Mouse (Mus musculus): ENCODE results near the gene Agtrap. TPM values are rescaled to one million over a fixed set of nuclear protein-coding genes. Genes with fewer than 3 reads are reported as not detected.
A peak's percentile ranks its signal among the peaks of the same experiment; 100 is the strongest.
"Not testable (repeated sequence)": the region's sequence is repeated elsewhere in the genome, so short reads cannot be mapped to it uniquely, and the experiment has no call there.

Agtrap gene
- polyA plus RNA-seq, 1 experiment from 2014 or later, result 7.0 TPM

GRCm38 (mm10) chr4:148128241-148128640, 40.4 kb upstream of the Agtrap start:
- DNase-seq (ENCODE audit: low spot score) (no peak), ATAC-seq (replicated peaks; ENCODE audit: insufficient number of reproducible peaks, low FRiP score, low TSS enrichment, low read depth) (no peak)
- no peaks in the 10 kb centered on the region for H3K36me3 ChIP-seq (replicated peaks; ENCODE audit: control insufficient read depth, insufficient read depth, low read depth, low read length)
- WGBS, result 54% methylated on average over 1 of the region's 1 CpGs
- H3K27ac ChIP-seq (replicated peaks; ENCODE audit: low read depth, low read length), result no peak overlapping the region
- no peak overlapping the region for H3K4me3 ChIP-seq (ENCODE audit: low read depth, low read length)
- peaks cover 3% of the 10 kb centered on the region; the same call in 1 of the 2 replicates for H3K4me1 ChIP-seq (ENCODE audit: control insufficient read depth, insufficient read depth, low read length)
- H3K27me3 ChIP-seq (ENCODE audit: control insufficient read depth, insufficient read depth, low read length), result peaks cover 19% of the 10 kb centered on the region
- no peak overlapping the region for H3K4me2 ChIP-seq (ENCODE audit: low read depth, low read length)
- H3K9ac ChIP-seq (replicated peaks; ENCODE audit: low read length), result no peak overlapping the region
- no peaks in the 10 kb centered on the region for H3K9me3 ChIP-seq (replicated peaks; ENCODE audit: control insufficient read depth, low read length)

GRCm38 (mm10) chr4:148122694-148123066, 34.8 kb upstream of the Agtrap start:
- H3K9ac ChIP-seq (replicated peaks; ENCODE audit: low read length), result no peak overlapping the region
- H3K36me3 ChIP-seq (replicated peaks; ENCODE audit: control insufficient read depth, insufficient read depth, low read depth, low read length), result no peaks in the 10 kb centered on the region
- no peak overlapping the region for H3K4me2 ChIP-seq (ENCODE audit: low read depth, low read length)
- DNase-seq (ENCODE audit: low spot score) (peak; percentile 53), ATAC-seq (replicated peaks; ENCODE audit: insufficient number of reproducible peaks, low FRiP score, low TSS enrichment, low read depth) (no peak)
- no peak overlapping the region for H3K27ac ChIP-seq (replicated peaks; ENCODE audit: low read depth, low read length)
- H3K9me3 ChIP-seq (replicated peaks; ENCODE audit: control insufficient read depth, low read length), result no peaks in the 10 kb centered on the region
- H3K4me1 ChIP-seq (ENCODE audit: control insufficient read depth, insufficient read depth, low read length), result peaks cover 3% of the 10 kb centered on the region; the same call in 1 of the 2 replicates
- no peak overlapping the region for H3K4me3 ChIP-seq (ENCODE audit: low read depth, low read length)
- no peaks in the 10 kb centered on the region for H3K27me3 ChIP-seq (ENCODE audit: control insufficient read depth, insufficient read depth, low read length)
- WGBS, result 67% methylated on average over 3 of the region's 3 CpGs

DNA sequence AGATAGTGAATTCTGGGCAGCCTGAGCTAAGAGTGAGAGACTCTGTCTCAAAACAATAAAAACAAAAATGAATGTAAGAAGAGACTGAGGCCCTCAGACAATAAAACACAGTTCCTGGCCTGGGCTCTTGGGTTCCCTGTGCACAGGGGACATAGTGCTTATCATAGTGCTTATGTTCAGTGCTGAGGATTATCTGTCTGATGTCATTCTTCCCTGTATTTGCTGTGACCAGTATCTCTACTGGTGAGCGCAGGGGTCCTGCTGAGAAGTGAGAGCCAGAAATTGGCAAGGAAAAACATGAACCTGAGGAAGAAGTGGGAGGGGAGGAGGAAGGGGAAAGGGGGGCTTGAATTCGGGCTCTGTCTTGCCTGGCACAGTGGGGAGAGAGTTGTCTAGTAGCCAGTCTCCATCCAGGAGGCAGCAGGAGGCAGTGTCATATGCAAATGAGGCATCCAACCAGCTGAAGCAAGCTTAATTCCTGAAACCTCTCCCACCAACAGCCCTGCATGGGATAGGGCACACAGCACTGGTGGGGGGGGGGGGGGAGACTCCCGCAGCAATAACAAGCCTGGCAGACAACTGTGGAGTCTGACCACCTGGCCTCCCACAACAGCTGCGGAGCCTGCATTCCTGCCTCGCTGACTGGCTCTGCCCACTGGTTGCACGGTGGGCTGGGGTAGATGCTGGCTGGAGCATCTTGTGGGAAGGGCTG, 34.3 kb upstream of the Agtrap start:
- H3K9ac ChIP-seq (replicated peaks; ENCODE audit: low read length), result no peak overlapping the region
- 11% methylated on average over 6 of the region's 6 CpGs for WGBS
- ATAC-seq (replicated peaks; ENCODE audit: insufficient number of reproducible peaks, low FRiP score, low TSS enrichment, low read depth) (peak; percentile 75), DNase-seq (ENCODE audit: low spot score) (peak; percentile 36)
- H3K4me2 ChIP-seq (ENCODE audit: low read depth, low read length), result no peak overlapping the region
- H3K9me3 ChIP-seq (replicated peaks; ENCODE audit: control insufficient read depth, low read length), result no peaks in the 10 kb centered on the region; the same call in 1 of the 2 replicates
- no peaks in the 10 kb centered on the region for H3K27me3 ChIP-seq (ENCODE audit: control insufficient read depth, insufficient read depth, low read length)
- H3K27ac ChIP-seq (replicated peaks; ENCODE audit: low read depth, low read length), result no peak overlapping the region
- H3K4me3 ChIP-seq (ENCODE audit: low read depth, low read length), result no peak overlapping the region
- H3K36me3 ChIP-seq (replicated peaks; ENCODE audit: control insufficient read depth, insufficient read depth, low read depth, low read length), result no peaks in the 10 kb centered on the region
- H3K4me1 ChIP-seq (ENCODE audit: control insufficient read depth, insufficient read depth, low read length), result peaks cover 3% of the 10 kb centered on the region; the same call in 1 of the 2 replicates

- ATAC-seq (replicated peaks; ENCODE audit: insufficient number of reproducible peaks, low FRiP score, low TSS enrichment, low read depth) (no peak), DNase-seq (ENCODE audit: low spot score) (no peak)
- Histone ChIP-seq H3K4me2 (ENCODE audit: low read depth, low read length) (no peak overlapping the region), H3K4me1 (ENCODE audit: control insufficient read depth, insufficient read depth, low read length) (peaks cover 3% of the 10 kb centered on the region; the same call in 1 of the 2 replicates), H3K36me3 (replicated peaks; ENCODE audit: control insufficient read depth, insufficient read depth, low read depth, low read length) (no peaks in the 10 kb centered on the region), H3K27ac (replicated peaks; ENCODE audit: low read depth, low read length) (no peak overlapping the region), H3K9ac (replicated peaks; ENCODE audit: low read length) (no peak overlapping the region), H3K9me3 (replicated peaks; ENCODE audit: control insufficient read depth, low read length) (no peaks in the 10 kb centered on the region; the same call in 1 of the 2 replicates), H3K27me3 (ENCODE audit: control insufficient read depth, insufficient read depth, low read length) (no peaks in the 10 kb centered on the region), H3K4me3 (ENCODE audit: low read depth, low read length) (no peak overlapping the region)
- WGBS, result 81% methylated on average over 4 of the region's 4 CpGs
Measured at GRCm38 (mm10) chr4:148121362-148121761, 33.5 kb upstream of the Agtrap start.

GRCm38 (mm10) chr4:148120555-148120954, 32.7 kb upstream of the Agtrap start:
- Histone ChIP-seq H3K9me3 (replicated peaks; ENCODE audit: control insufficient read depth, low read length) (no peaks in the 10 kb centered on the region; the same call in 1 of the 2 replicates), H3K4me2 (ENCODE audit: low read depth, low read length) (no peak overlapping the region)

GRCm38 (mm10) chr4:148119578-148119977, 31.7 kb upstream of the Agtrap start:
- not testable (repeated sequence) for H3K36me3 ChIP-seq (replicated peaks; ENCODE audit: control insufficient read depth, insufficient read depth, low read depth, low read length); H3K4me1 ChIP-seq (ENCODE audit: control insufficient read depth, insufficient read depth, low read length); H3K4me3 ChIP-seq (ENCODE audit: low read depth, low read length); H3K9ac ChIP-seq (replicated peaks; ENCODE audit: low read length); DNase-seq (ENCODE audit: low spot score); H3K27me3 ChIP-seq (ENCODE audit: control insufficient read depth, insufficient read depth, low read length); ATAC-seq (replicated peaks; ENCODE audit: insufficient number of reproducible peaks, low FRiP score, low TSS enrichment, low read depth); H3K4me2 ChIP-seq (ENCODE audit: low read depth, low read length); H3K27ac ChIP-seq (replicated peaks; ENCODE audit: low read depth, low read length); H3K9me3 ChIP-seq (replicated peaks; ENCODE audit: control insufficient read depth, low read length)
- WGBS, result 86% methylated on average over 9 of the region's 9 CpGs

More at GRCm38 (mm10) chr4:148120555-148120954, 32.7 kb upstream of the Agtrap start:
- no peak for DNase-seq (ENCODE audit: low spot score)
- peaks cover 3% of the 10 kb centered on the region; the same call in 1 of the 2 replicates for H3K4me1 ChIP-seq (ENCODE audit: control insufficient read depth, insufficient read depth, low read length)
- no peak overlapping the region for H3K9ac ChIP-seq (replicated peaks; ENCODE audit: low read length)
- no peaks in the 10 kb centered on the region for H3K36me3 ChIP-seq (replicated peaks; ENCODE audit: control insufficient read depth, insufficient read depth, low read depth, low read length)
- no peak overlapping the region for H3K4me3 ChIP-seq (ENCODE audit: low read depth, low read length)
- ATAC-seq (replicated peaks; ENCODE audit: insufficient number of reproducible peaks, low FRiP score, low TSS enrichment, low read depth), result no peak
- no peaks in the 10 kb centered on the region for H3K27me3 ChIP-seq (ENCODE audit: control insufficient read depth, insufficient read depth, low read length)
- no peak overlapping the region for H3K27ac ChIP-seq (replicated peaks; ENCODE audit: low read depth, low read length)
- 81% methylated on average over 9 of the region's 9 CpGs for WGBS

DNA sequence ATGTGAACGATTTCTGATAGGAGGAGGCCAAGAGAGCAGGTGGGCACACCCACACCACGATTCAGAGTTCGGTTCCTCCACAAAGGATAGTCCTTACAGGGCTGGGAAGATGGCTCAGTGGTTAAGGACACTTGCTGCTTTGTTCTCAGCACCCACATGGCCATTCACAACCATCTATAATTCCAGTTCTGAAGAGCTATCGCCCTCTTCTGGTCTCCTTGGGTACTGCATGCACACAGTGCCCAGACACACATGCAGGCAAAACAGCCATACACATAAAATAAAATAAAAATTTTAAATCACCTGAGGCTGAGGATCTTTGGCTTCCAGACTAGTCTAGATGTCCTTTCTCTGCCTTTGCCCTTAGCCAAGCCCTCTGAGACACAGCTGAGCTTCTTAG, 29.6 kb upstream of the Agtrap start:
- no peak for ATAC-seq (replicated peaks; ENCODE audit: insufficient number of reproducible peaks, low FRiP score, low TSS enrichment, low read depth)
- Histone ChIP-seq H3K27me3 (ENCODE audit: control insufficient read depth, insufficient read depth, low read length) (no peaks in the 10 kb centered on the region), H3K27ac (replicated peaks; ENCODE audit: low read depth, low read length) (no peak overlapping the region), H3K4me2 (ENCODE audit: low read depth, low read length) (no peak overlapping the region), H3K36me3 (replicated peaks; ENCODE audit: control insufficient read depth, insufficient read depth, low read depth, low read length) (no peaks in the 10 kb centered on the region), H3K9ac (replicated peaks; ENCODE audit: low read length) (no peak overlapping the region), H3K4me1 (ENCODE audit: control insufficient read depth, insufficient read depth, low read length) (peaks cover 1% of the 10 kb centered on the region; the same call in 1 of the 2 replicates), H3K4me3 (ENCODE audit: low read depth, low read length) (no peak overlapping the region), H3K9me3 (replicated peaks; ENCODE audit: control insufficient read depth, low read length) (no peaks in the 10 kb centered on the region; the same call in 1 of the 2 replicates)
- DNase-seq (ENCODE audit: low spot score), result no peak
- WGBS, result 71% methylated on average over 4 of the region's 4 CpGs

- no peak overlapping the region for H3K27ac ChIP-seq (replicated peaks; ENCODE audit: low read depth, low read length)
- WGBS, result 72% methylated on average over 4 of the region's 4 CpGs
- ATAC-seq (replicated peaks; ENCODE audit: insufficient number of reproducible peaks, low FRiP score, low TSS enrichment, low read depth), result no peak
- no peaks in the 10 kb centered on the region for H3K36me3 ChIP-seq (replicated peaks; ENCODE audit: control insufficient read depth, insufficient read depth, low read depth, low read length)
- no peak overlapping the region for H3K4me3 ChIP-seq (ENCODE audit: low read depth, low read length)
- H3K9ac ChIP-seq (replicated peaks; ENCODE audit: low read length), result no peak overlapping the region
- H3K9me3 ChIP-seq (replicated peaks; ENCODE audit: control insufficient read depth, low read length), result no peaks in the 10 kb centered on the region; the same call in 1 of the 2 replicates
- no peak overlapping the region for H3K4me2 ChIP-seq (ENCODE audit: low read depth, low read length)
- no peaks in the 10 kb centered on the region for H3K27me3 ChIP-seq (ENCODE audit: control insufficient read depth, insufficient read depth, low read length)
- no peak for DNase-seq (ENCODE audit: low spot score)
- H3K4me1 ChIP-seq (ENCODE audit: control insufficient read depth, insufficient read depth, low read length), result no peaks in the 10 kb centered on the region
Measured at GRCm38 (mm10) chr4:148116657-148117056, 28.8 kb upstream of the Agtrap start.
